Mouse (Mus musculus): ENCODE measurements around the gene Olfr1239. TPM values are rescaled to one million over a fixed set of nuclear protein-coding genes. Genes with fewer than 3 reads are reported as not detected.

Olfr1239 gene
- not detected for total RNA-seq (2022)

DNA sequence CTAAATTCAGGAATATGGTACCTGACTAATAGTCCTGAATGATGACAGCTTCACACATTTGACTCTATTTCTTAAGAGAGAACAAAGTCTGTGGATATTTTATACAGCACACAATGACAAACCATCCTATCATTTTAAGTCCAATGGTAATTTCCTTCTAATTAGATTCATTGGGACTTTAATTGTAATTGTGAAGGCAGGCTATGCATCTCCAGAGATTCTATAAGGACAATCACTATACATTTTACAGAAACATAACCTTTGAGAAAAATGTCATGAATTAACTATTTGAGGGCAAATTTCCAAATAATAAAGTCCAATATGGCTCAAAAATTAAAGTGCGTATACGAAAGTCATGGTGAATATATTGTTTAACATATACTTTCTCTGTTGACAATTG is at the start of gene Olfr1239:
Gene Olfr1239, minus strand, starts transcription at position 101 of the 400 bp plus-strand sequence.
- DNase-seq (ENCODE audit: low spot score in 2 of 2): no peak

DNA sequence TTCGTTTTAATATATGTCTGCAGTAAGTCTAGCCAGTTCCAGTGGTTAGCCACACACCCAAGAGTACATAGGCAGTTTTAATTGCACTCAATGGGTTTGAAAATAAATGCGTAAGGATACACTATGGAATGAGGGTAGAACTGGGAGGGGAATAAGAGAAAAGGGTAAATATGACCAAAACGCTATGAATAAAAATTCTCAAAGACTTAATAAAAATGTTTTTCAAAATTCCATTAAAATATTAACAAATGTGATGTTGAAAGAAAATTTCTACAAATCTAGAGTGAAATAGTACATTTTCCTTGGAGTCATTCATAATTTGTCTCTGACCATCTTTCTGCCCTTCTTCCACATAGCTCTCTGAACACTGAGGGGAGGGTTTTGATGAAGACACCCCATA is 22.7 kb upstream of the Olfr1239 start, which contains the start of gene Olfr1240:
Gene Olfr1240, minus strand, starts transcription at position 101 of the 400 bp plus-strand sequence.
- DNase-seq (ENCODE audit: low spot score in 2 of 2): no peak

DNA sequence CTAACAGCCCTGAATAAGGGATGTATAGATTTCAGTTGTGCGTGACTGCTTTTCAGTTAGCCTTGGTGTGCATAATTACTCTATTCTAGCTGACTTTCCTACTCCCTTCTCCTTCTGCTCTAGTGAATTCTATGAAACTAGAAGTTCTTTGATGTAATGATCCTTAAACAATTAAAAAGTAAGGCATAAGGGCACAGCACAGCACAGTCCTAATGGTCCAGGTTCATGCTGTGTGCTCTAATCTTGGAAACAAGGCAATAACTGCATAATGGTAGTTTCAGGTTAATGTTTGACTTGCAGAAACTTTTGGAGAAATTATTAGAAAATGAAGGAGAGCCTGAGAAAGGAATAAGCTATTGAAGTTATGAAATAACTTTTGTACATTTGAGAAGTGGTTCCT is 5.7 kb downstream of the Olfr1239 start:
- no peak for DNase-seq (ENCODE audit: low spot score in 2 of 2)

DNA sequence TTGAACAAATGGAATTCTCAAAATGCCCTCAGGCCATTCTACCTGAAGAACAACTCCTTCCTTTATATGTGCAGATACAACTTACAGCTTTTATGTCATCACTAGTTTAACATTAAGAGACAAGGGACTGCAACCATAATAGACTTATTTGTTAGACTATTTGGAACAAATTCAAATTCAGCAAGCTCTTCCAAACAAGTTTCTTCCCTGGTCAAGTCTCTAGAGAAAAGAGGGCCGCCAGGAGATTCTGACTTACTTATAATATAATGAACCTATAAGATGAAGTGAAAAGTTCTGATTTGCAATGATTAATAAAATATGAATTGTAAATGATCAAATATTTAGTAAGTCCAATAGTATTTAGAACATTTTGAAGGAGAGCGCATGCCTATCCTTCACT is 10.6 kb downstream of the Olfr1239 start, which contains the start of gene Olfr1238:
Gene Olfr1238, minus strand, starts transcription at position 101 of the 400 bp plus-strand sequence.
- no peak for DNase-seq (ENCODE audit: low spot score in 2 of 2)

DNA sequence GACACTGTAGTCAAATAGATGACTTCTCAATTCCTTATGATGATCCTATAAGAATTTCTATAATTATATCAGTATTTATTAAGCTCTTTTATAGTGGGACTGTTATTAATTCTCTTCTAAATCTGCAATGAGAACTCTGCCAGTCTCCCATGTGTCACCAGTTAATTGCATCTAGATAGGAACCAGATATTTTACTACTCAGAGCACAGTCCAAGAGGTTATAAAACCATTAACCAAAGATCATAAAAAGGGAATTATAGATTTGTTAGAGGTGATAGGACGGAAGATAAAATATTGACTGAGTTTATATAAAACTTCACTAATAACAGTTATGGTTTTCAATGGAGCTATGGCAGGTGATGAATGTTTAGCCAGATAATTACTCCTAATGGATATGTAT is 19.3 kb downstream of the Olfr1239 start:
- no peak for DNase-seq (ENCODE audit: low spot score in 2 of 2)

Other genes starting within 250 kb of the Olfr1239 start
- gene Olfr1225, start 245.7 kb downstream of the Olfr1239 start, total RNA-seq (2022): not detected
- gene Olfr1226, start 220.4 kb downstream of the Olfr1239 start, total RNA-seq (2022): not detected
- gene Olfr1228, start 166.3 kb downstream of the Olfr1239 start, total RNA-seq (2022): not detected
- not detected for gene Olfr1229, start 132.4 kb downstream of the Olfr1239 start, total RNA-seq (2022)
- not detected for gene Olfr1230, start 123.1 kb downstream of the Olfr1239 start, total RNA-seq (2022)
- not detected for gene Olfr1231, start 113.3 kb downstream of the Olfr1239 start, total RNA-seq (2022)
- gene Olfr1232, start 90.7 kb downstream of the Olfr1239 start, total RNA-seq (2022): not detected
- not detected for gene Olfr1233, start 78.0 kb downstream of the Olfr1239 start, total RNA-seq (2022)
- not detected for gene Olfr1234, start 55.5 kb downstream of the Olfr1239 start, total RNA-seq (2022)
- gene Olfr1238, start 10.7 kb downstream of the Olfr1239 start, total RNA-seq (2022): not detected
- gene Olfr1240, start 22.6 kb upstream of the Olfr1239 start, total RNA-seq (2022): not detected
- not detected for gene Olfr1241, start 66.7 kb upstream of the Olfr1239 start, total RNA-seq (2022)
- gene Olfr1242, start 77.9 kb upstream of the Olfr1239 start, total RNA-seq (2022): not detected
- gene Olfr1243, start 111.1 kb upstream of the Olfr1239 start, total RNA-seq (2022): not detected
- not detected for gene Olfr1245, start 158.0 kb upstream of the Olfr1239 start, total RNA-seq (2022)
- gene Olfr1246, start 172.8 kb upstream of the Olfr1239 start, total RNA-seq (2022): not detected
- under 1 TPM in 1 of 4 experiments, not detected in 3; 0.09 TPM for gene Olfr1247, start 193.7 kb upstream of the Olfr1239 start, total RNA-seq (2022)
- not detected for gene Olfr1248, start 197.8 kb upstream of the Olfr1239 start, total RNA-seq (2022)
- not detected for gene Olfr1249, start 214.6 kb upstream of the Olfr1239 start, total RNA-seq (2022)
- not detected for gene Olfr1250, start 241.1 kb upstream of the Olfr1239 start, total RNA-seq (2022)

Data from layer of hippocampus, adult 8-10 months (tissue).